Mouse (Mus musculus) cerebellum, postnatal 10 days (tissue): Measurements from ENCODE around the gene Mad2l1bp.
A peak's percentile ranks its signal among the peaks of the same experiment; 100 is the strongest.

Experiments used
- DNase-seq, 2 experiments: peaks; one replicate each; pipeline ENCODE4 v3.0.0; 2021; ENCODE audit warnings: mixed read lengths in 2 of 2

The Mad2l1bp gene

GRCm38 (mm10) chr17:46154336-46154735, 983 bp upstream of the Mad2l1bp start:
- no peak for DNase-seq

GRCm38 (mm10) chr17:46143578-46144423, 9.6 kb downstream of the Mad2l1bp start, which contains the start of gene Rsph9:
Rsph9 (minus strand) TSS chr17:46144216.
- peak; percentile 66 to 79 for DNase-seq

- no peak for DNase-seq
Observed at GRCm38 (mm10) chr17:46139872-46140271, 13.5 kb downstream of the Mad2l1bp start.

- DNase-seq = no peak
Observed at GRCm38 (mm10) chr17:46138563-46139236, 14.7 kb downstream of the Mad2l1bp start.

- DNase-seq = peak in 1 of 2 experiments; percentile 31
Observed at GRCm38 (mm10) chr17:46132862-46133261, 20.5 kb downstream of the Mad2l1bp start.

- peak; percentile 90 to 93 for DNase-seq
Observed at GRCm38 (mm10) chr17:46132058-46132718, 21.2 kb downstream of the Mad2l1bp start.

- peak in 1 of 2 experiments; percentile 43 for DNase-seq
Observed at GRCm38 (mm10) chr17:46129741-46130498, 23.4 kb downstream of the Mad2l1bp start.

GRCm38 (mm10) chr17:46127814-46128493, 25.4 kb downstream of the Mad2l1bp start:
- DNase-seq = no peak

- no peak for DNase-seq
Observed at GRCm38 (mm10) chr17:46126608-46127007, 26.7 kb downstream of the Mad2l1bp start.

- DNase-seq = no peak
Observed at GRCm38 (mm10) chr17:46123953-46124700, 29.2 kb downstream of the Mad2l1bp start.

GRCm38 (mm10) chr17:46123285-46123684, 30.1 kb downstream of the Mad2l1bp start:
- no peak for DNase-seq

- DNase-seq = no peak
Observed at GRCm38 (mm10) chr17:46122791-46123190, 30.6 kb downstream of the Mad2l1bp start.

GRCm38 (mm10) chr17:46119641-46120040, 33.7 kb downstream of the Mad2l1bp start:
- no peak for DNase-seq

GRCm38 (mm10) chr17:46118423-46118850, 34.9 kb downstream of the Mad2l1bp start:
- no peak for DNase-seq

GRCm38 (mm10) chr17:46117623-46118422, 35.5 kb downstream of the Mad2l1bp start:
- no peak for DNase-seq

GRCm38 (mm10) chr17:46116881-46117280, 36.5 kb downstream of the Mad2l1bp start:
- DNase-seq = no peak

- no peak for DNase-seq
Observed at GRCm38 (mm10) chr17:46116138-46116537, 37.2 kb downstream of the Mad2l1bp start.

GRCm38 (mm10) chr17:46115489-46115888, 37.9 kb downstream of the Mad2l1bp start:
- no peak for DNase-seq

GRCm38 (mm10) chr17:46110402-46111289, 42.7 kb downstream of the Mad2l1bp start, which contains the start of gene Mrps18a:
Mrps18a (plus strand) TSS chr17:46110986.
- peak; percentile 91 to 92 for DNase-seq
